Mouse (Mus musculus): ENCODE data around the gene Psma6. TPM values are rescaled to one million over a fixed set of nuclear protein-coding genes. Genes with fewer than 3 reads are reported as not detected.

The Psma6 gene
- polyA plus RNA-seq (2012; rRNA removed) = 5.5 and 8.5 TPM in 2 replicates

GRCm38 (mm10) chr12:55384023-55384749 is at the start of gene Psma6:
TSS of gene Psma6 (plus strand) at chr12:55384222.

Other genes starting within 250 kb of the Psma6 start
- 11.4 and 15.0 TPM in 2 replicates for gene Srp54b, start 229.1 kb upstream of the Psma6 start, polyA plus RNA-seq (2012; rRNA removed)
- not detected in 2 replicates for gene 1700047I17Rik2, start 184.6 kb upstream of the Psma6 start, polyA plus RNA-seq (2012; rRNA removed)
- gene Srp54c, start 154.1 kb upstream of the Psma6 start, polyA plus RNA-seq (2012; rRNA removed) = 1.1 and 1.7 TPM in 2 replicates
- gene 1110008L16Rik, start 84.6 kb upstream of the Psma6 start, polyA plus RNA-seq (2012; rRNA removed) = 9.2 and 10.9 TPM in 2 replicates
- gene Ppp2r3c, start 81.2 kb upstream of the Psma6 start, polyA plus RNA-seq (2012; rRNA removed) = 0.15 and 0.23 TPM in 2 replicates
- gene Nfkbia, start 108.4 kb downstream of the Psma6 start, polyA plus RNA-seq (2012; rRNA removed) = 97.6 and 117 TPM in 2 replicates
- gene Aldoart2, start 181.0 kb downstream of the Psma6 start, polyA plus RNA-seq (2012; rRNA removed) = 0.06 TPM in 1 of 2 replicates, not detected in the other
- gene Insm2, start 215.2 kb downstream of the Psma6 start, polyA plus RNA-seq (2012; rRNA removed) = not detected in 2 replicates

All from stomach, adult 2 months (tissue).